Mouse (Mus musculus): Measurements from ENCODE around the gene Tspan1. TPM values are rescaled to one million over a fixed set of nuclear protein-coding genes. Genes with fewer than 3 reads are reported as not detected.

Tspan1 gene
- polyA plus RNA-seq, 1 experiment: 93.7 TPM

DNA sequence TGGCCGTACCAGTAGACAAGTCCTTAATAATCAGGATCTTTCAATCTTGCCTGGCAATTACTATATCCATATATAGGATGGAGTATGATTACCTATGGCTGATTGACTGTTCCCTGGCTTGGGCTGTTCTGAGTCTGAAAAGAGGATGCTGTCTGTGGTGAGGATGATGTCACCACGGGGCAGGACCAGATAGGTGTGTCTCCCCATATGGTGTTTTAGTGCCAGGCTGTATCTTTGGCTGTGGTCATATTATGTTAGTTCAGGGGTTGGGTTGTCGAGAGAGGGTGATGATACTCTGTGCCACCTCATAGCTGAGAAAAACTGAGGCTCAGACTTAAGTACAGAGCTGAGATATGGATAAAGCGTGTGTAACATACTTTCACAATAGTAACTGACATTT, 17.7 kb upstream of the Tspan1 start:
- no peak for TF ChIP-seq CTCF (IDR thresholded peaks at IDR 0.05; ENCODE audit: insufficient read depth, low read length)
- no peak for TF ChIP-seq POLR2A (IDR thresholded peaks at IDR 0.05; ENCODE audit: borderline replicate concordance, extremely low read depth, low read depth, low read length)
- 81% methylated on average over 4 of the region's 4 CpGs for WGBS
- Histone ChIP-seq H3K4me1 (ENCODE audit: control insufficient read depth, insufficient read depth, low read length) (peaks cover 2% of the 10 kb centered on the region; the same call in 1 of the 2 replicates), H3K4me3 (replicated peaks; ENCODE audit: extremely low read depth, low read depth, low read length) (no peak overlapping the region)
- no peak for DNase-seq

DNA sequence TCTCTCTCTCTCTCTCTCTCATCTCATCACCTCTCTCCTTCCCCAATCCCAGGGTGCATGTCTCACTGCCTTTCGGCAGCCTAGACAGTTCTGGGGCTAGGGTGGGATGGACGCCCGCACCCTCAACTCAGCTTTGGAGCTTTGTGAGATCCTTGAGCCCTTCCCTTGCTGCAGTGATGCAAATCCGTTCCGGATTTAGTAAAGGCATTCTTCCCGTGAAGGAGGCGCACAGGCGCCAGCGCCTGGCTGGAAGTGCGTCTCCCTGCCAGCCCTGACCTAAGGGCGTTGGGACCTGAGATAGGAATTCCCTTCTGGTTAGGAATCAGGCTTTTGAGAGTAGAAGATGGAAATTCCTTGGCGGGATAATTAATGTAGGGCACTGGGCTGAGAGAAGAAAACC, 15.3 kb upstream of the Tspan1 start:
- Histone ChIP-seq H3K4me3 (replicated peaks; ENCODE audit: extremely low read depth, low read depth, low read length) (peak overlapping the region; percentile 54), H3K4me1 (ENCODE audit: control insufficient read depth, insufficient read depth, low read length) (peaks cover 2% of the 10 kb centered on the region; the same call in 1 of the 2 replicates)
- WGBS: 10% methylated on average over 12 of the region's 12 CpGs
- DNase-seq: peak; percentile 46
- TF ChIP-seq CTCF (IDR thresholded peaks at IDR 0.05; ENCODE audit: insufficient read depth, low read length) (no peak), POLR2A (IDR thresholded peaks at IDR 0.05; ENCODE audit: borderline replicate concordance, extremely low read depth, low read depth, low read length) (peak; percentile 40; the same call in 1 of the 2 replicates)

DNA sequence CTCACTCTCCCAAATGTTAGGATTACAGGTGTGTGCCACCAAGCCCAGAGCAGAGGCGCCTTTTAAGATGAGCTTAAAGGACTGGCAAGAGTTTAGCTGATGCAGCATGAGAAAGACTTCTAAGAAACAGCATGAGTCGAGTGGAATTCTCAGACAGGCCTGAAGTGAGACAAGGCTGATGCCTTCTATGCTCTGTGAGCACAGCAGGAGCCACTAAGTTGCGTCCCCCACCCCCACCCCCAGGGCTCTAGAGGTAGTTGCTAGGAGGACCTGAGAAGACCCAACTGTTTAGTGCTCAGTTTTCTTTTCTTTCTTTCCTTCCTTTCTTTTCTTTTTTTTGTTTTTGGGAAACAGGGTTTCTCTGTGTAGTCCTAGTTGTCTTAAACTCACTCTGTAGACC, 14.7 kb upstream of the Tspan1 start:
- no peak for TF ChIP-seq POLR2A (IDR thresholded peaks at IDR 0.05; ENCODE audit: borderline replicate concordance, extremely low read depth, low read depth, low read length)
- TF ChIP-seq CTCF (IDR thresholded peaks at IDR 0.05; ENCODE audit: insufficient read depth, low read length): no peak
- no peak for DNase-seq
- H3K4me1 ChIP-seq (ENCODE audit: control insufficient read depth, insufficient read depth, low read length): peaks cover 2% of the 10 kb centered on the region; the same call in 1 of the 2 replicates
- no peak overlapping the region for H3K4me3 ChIP-seq (replicated peaks; ENCODE audit: extremely low read depth, low read depth, low read length)
- 79% methylated on average over 3 of the region's 3 CpGs for WGBS

DNA sequence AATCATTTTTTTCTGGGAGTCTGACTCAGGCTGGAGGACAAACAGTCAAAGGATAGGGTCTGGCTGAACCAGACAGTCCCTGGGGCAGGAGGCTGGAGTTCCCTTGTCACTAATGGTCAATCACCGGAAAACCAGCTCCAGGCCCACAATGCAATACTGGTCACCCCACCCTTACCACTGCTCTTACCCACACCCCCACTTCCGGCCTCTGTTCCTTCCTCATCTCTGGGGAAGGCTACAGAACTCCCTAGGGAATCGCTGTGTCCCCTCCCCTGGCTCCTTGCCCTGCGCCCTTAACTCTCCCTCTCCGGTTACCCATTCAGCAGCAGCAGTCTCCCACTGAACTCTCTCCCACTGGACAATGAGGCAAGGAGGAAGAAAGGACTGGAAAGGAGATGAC, 9.7 kb upstream of the Tspan1 start:
- 7% methylated on average over 5 of the region's 5 CpGs for WGBS
- DNase-seq: peak; percentile 74
- TF ChIP-seq POLR2A (IDR thresholded peaks at IDR 0.05; ENCODE audit: borderline replicate concordance, extremely low read depth, low read depth, low read length) (peak; percentile 36; the same call in 1 of the 2 replicates), CTCF (IDR thresholded peaks at IDR 0.05; ENCODE audit: insufficient read depth, low read length) (no peak)
- Histone ChIP-seq H3K4me1 (ENCODE audit: control insufficient read depth, insufficient read depth, low read length) (peaks cover 23% of the 10 kb centered on the region), H3K4me3 (replicated peaks; ENCODE audit: extremely low read depth, low read depth, low read length) (peak overlapping the region; percentile 3)

DNA sequence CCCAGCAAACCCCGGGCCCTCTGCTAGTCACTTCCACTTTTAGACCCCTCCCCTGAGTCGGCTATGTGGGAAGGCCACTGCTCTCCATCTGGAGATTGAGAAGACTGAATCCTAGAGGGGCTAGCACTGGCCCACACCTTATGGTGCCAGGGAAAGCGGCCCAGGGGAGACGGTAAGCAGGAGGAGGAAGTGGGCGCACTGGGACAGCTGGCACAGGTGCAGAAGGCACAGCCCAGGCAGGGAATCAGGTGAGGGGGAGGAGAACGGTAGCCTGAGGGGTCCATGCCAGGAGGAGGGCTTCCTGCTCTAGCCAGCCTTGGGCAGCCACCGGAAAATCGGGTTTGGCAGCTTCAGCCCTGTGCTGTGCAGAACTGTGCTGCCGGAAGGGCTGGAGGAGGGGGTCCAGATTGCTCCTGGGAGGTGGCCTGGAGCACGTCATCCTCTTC, 9.2 kb upstream of the Tspan1 start:
- 5% methylated on average over 10 of the region's 10 CpGs for WGBS
- Histone ChIP-seq H3K4me3 (replicated peaks; ENCODE audit: extremely low read depth, low read depth, low read length) (peak overlapping the region; percentile 43), H3K4me1 (ENCODE audit: control insufficient read depth, insufficient read depth, low read length) (peaks cover 23% of the 10 kb centered on the region)
- TF ChIP-seq POLR2A (IDR thresholded peaks at IDR 0.05; ENCODE audit: borderline replicate concordance, extremely low read depth, low read depth, low read length): peak; percentile 70; the same call in 1 of the 2 replicates
- no peak for TF ChIP-seq CTCF (IDR thresholded peaks at IDR 0.05; ENCODE audit: insufficient read depth, low read length)
- DNase-seq: peak; percentile 81

DNA sequence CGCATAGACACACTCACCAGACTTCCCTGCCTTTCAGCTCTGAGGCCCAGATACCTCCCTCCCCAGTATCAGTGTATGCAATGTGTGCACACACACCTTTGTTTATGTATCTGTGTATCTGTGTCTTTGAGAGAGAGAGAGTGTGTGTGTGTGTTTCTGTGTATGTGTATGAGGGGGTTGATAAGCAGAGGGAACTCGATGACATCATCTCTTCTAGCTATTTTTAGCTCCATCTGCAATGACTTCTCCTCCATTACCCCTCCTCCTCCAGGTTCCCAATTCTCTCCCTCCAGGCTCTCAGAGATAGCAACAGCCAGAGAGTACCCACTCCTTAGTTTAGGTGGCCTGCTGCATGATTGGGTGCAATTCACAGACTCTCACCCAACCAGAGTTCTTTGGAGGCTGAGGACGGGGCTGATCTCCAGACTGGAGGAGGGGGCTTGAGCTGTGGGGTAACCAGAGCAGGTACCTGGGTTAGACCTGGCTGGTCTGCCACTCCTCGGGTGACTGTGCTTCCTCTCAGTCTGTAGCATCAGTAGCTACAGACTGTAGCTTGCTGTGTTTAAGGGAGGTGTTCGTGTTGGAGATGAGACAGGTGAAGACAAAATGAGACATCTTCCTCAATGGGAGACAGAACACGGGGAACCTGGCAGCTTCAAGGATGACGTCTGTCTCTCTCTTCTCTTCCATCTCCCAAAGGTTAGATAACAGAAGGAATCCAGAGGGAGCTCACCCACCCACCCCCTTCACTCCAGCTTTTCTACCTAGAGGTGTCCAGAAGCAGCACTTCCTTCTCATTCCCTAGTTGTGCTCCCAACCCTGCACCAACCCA, 8.5 kb upstream of the Tspan1 start:
- no peak for TF ChIP-seq POLR2A (IDR thresholded peaks at IDR 0.05; ENCODE audit: borderline replicate concordance, extremely low read depth, low read depth, low read length)
- no peak for TF ChIP-seq CTCF (IDR thresholded peaks at IDR 0.05; ENCODE audit: insufficient read depth, low read length)
- 31% methylated on average over 7 of the region's 7 CpGs for WGBS
- H3K4me3 ChIP-seq (replicated peaks; ENCODE audit: extremely low read depth, low read depth, low read length): no peak overlapping the region
- H3K4me1 ChIP-seq (ENCODE audit: control insufficient read depth, insufficient read depth, low read length): peaks cover 23% of the 10 kb centered on the region
- DNase-seq: peak; percentile 41

DNA sequence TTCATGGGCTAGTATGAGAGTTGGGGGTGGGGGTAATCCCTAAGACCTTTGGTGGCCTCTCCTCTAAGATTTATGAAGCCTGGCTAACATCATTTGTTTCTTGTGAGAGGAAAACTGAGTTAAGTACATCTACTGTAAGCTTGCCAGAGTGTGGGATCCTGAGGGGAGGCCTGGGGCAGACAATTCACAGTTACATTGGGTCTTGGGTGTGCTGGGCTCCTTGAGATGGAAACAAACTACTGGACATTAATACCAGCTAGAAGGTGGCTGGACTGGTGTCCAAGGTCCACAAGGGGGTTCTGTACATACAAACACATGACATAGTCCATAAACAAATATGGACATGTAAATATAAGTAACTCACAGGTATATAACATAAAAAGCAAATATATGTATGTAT, 7.7 kb upstream of the Tspan1 start:
- TF ChIP-seq POLR2A (IDR thresholded peaks at IDR 0.05; ENCODE audit: borderline replicate concordance, extremely low read depth, low read depth, low read length) (no peak), CTCF (IDR thresholded peaks at IDR 0.05; ENCODE audit: insufficient read depth, low read length) (no peak)
- DNase-seq: no peak
- H3K4me1 ChIP-seq (ENCODE audit: control insufficient read depth, insufficient read depth, low read length): peaks cover 23% of the 10 kb centered on the region
- H3K4me3 ChIP-seq (replicated peaks; ENCODE audit: extremely low read depth, low read depth, low read length): no peak overlapping the region

DNA sequence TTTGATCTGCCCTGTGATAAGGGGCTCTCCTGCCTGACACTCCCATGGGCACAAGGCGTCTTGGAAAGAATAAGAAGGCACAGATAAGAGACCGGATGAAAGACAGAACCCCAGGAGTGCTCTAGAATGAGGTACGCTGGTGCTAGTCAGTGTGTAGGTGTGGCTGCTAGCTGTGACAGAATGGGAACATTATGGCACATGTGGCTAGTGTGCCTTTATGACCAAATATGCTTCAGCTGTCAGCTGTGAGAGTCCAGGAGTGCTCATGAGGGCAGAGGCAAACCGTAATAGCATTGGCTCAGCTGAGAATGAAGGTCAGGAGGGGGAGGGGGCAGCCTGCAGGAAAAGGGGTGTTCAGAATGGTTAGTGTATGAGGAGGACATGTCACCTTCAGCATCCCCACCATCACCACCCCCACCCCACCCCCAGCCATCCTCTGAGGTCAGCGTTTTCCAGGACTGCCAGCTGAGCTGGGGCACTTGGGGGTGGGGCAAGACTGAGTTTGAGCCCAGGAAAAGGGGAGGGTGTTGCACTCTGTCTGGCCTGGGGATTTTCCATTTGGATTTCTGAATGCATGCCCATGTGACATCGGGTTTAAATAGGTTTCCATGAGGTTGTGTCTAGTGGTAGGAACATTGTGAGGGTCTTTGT, 7.2 kb upstream of the Tspan1 start:
- Histone ChIP-seq H3K4me1 (ENCODE audit: control insufficient read depth, insufficient read depth, low read length) (peaks cover 23% of the 10 kb centered on the region), H3K4me3 (replicated peaks; ENCODE audit: extremely low read depth, low read depth, low read length) (no peak overlapping the region)
- TF ChIP-seq POLR2A (IDR thresholded peaks at IDR 0.05; ENCODE audit: borderline replicate concordance, extremely low read depth, low read depth, low read length): no peak
- TF ChIP-seq CTCF (IDR thresholded peaks at IDR 0.05; ENCODE audit: insufficient read depth, low read length): no peak
- WGBS: 29% methylated on average over 6 of the region's 6 CpGs
- DNase-seq: no peak

DNA sequence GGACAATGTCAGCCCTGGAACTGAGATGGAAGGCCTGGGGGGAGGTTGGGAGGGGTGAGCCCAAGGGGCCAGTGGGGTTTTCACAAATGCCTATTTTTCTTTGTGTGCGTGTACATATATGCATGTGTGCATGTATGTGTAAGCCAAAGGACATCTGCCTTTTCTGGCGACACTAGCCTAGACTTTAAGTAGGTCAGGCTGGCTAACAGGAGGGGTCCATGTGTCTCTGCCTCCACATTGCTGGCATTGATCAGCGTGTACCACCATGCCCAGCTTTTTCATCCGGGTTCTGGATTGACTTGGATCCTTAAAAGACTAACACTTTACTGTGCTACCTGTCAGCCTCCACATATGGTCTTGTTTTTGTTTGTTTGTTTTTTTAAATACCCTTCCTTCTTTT, 6.4 kb upstream of the Tspan1 start:
- H3K4me3 ChIP-seq (replicated peaks; ENCODE audit: extremely low read depth, low read depth, low read length): no peak overlapping the region
- DNase-seq: no peak
- peaks cover 23% of the 10 kb centered on the region for H3K4me1 ChIP-seq (ENCODE audit: control insufficient read depth, insufficient read depth, low read length)
- WGBS: 89% methylated on average over 4 of the region's 4 CpGs
- TF ChIP-seq CTCF (IDR thresholded peaks at IDR 0.05; ENCODE audit: insufficient read depth, low read length): no peak
- TF ChIP-seq POLR2A (IDR thresholded peaks at IDR 0.05; ENCODE audit: borderline replicate concordance, extremely low read depth, low read depth, low read length): no peak

Measured in lung, adult 2 months (tissue).